Mouse (Mus musculus) ES-Bruce4 (cell line): ENCODE measurements around the gene Tpmt.

Experiments used
- CTCF ChIP-seq: IDR thresholded peaks from one replicate; pipeline ENCODE4 v1.8.1; 2011; ENCODE audit warnings: low read depth, low read length
- EP300 ChIP-seq: IDR thresholded peaks from 2 replicates; pipeline ENCODE4 v1.6.1; 2011; ENCODE audit warnings: low read depth, low read length; ENCODE audit not compliant: insufficient read depth
- POLR2A ChIP-seq: IDR thresholded peaks from one replicate; pipeline ENCODE4 v1.8.1; 2011; ENCODE audit warnings: low read length; ENCODE audit not compliant: insufficient read depth

- TF ChIP-seq POLR2A (no peak), CTCF (peak; percentile 87), EP300 (peak; percentile 63; the same call in 1 of the 2 replicates)
Measured at GRCm38 (mm10) chr13:47014334-47015194, 30.0 kb downstream of the Tpmt start, which contains the start of gene Nhlrc1.
